Mouse (Mus musculus) cerebellum, adult 2 months (tissue): ENCODE results near the gene Msmo1.

Experiments
- CTCF ChIP-seq: fragments of 200-500 bp; IDR thresholded peaks from 2 replicates; pipeline ENCODE4 v1.5.1; 2011; ENCODE audit warnings: low read depth, mild to moderate bottlenecking, control low read depth, low read length, moderate library complexity, borderline replicate concordance; ENCODE audit not compliant: insufficient read depth
- POLR2A ChIP-seq: fragments of 200-500 bp; IDR thresholded peaks from 2 replicates; pipeline ENCODE4 v1.6.1; 2011; ENCODE audit warnings: low read length, control low read depth, borderline replicate concordance; ENCODE audit not compliant: insufficient read depth

GRCm38 (mm10) chr8:64692651-64693201 lies 40.9 kb downstream of the Msmo1 start, which contains the start of gene Cpe:
- TF ChIP-seq CTCF: peak; percentile 71
- peak; percentile 73 for TF ChIP-seq POLR2A
